Mouse (Mus musculus) ES-E14 (cell line): ENCODE measurements around the gene Crlf1. TPM values are rescaled to one million over a fixed set of nuclear protein-coding genes. Genes with fewer than 3 reads are reported as not detected.
A peak's percentile ranks its signal among the peaks of the same experiment; 100 is the strongest.

Experiments
- DNase-seq: peaks from one replicate; pipeline ENCODE4 v3.0.0-alpha.2; 2013; ENCODE audit warnings: low read depth, low spot score
- H3K27ac ChIP-seq: 2 replicates; pipeline ENCODE4 v1.5.1; 2012; ENCODE audit warnings: low read depth, mild to moderate bottlenecking, low read length, moderate library complexity, mixed read lengths; ENCODE audit not compliant: poor library complexity, insufficient read depth, severe bottlenecking
- H3K36me3 ChIP-seq: 2 replicates; pipeline ENCODE4 v1.6.1; 2012; ENCODE audit warnings: mild to moderate bottlenecking, low read length, moderate library complexity, mixed read lengths; ENCODE audit not compliant: control insufficient read depth, poor library complexity, insufficient read depth, severe bottlenecking
- H3K4me1 ChIP-seq, 2 experiments: fragments of 150-350 bp in 1 of 2; sonication (generic) in 1 of 2; 2 replicates each; pipeline ENCODE4 v1.6.1; 2012; ENCODE audit warnings: low read length in 2 of 2, mild to moderate bottlenecking in 1 of 2, mixed read lengths in 1 of 2; ENCODE audit not compliant: control insufficient read depth in 2 of 2, insufficient read depth in 2 of 2, poor library complexity in 1 of 2
- H3K4me3 ChIP-seq, 2 experiments: fragments of 150-350 bp in 1 of 2; sonication (generic) in 1 of 2; 2 replicates each; pipeline ENCODE4 v1.5.1; 2012; ENCODE audit warnings: low read length in 2 of 2, low read depth in 1 of 2, mild to moderate bottlenecking in 1 of 2, mixed read lengths in 1 of 2; ENCODE audit not compliant: insufficient read depth in 1 of 2, poor library complexity in 1 of 2, severe bottlenecking in 1 of 2
- H3K9ac ChIP-seq: 2 replicates; pipeline ENCODE4 v1.6.1; 2012; ENCODE audit warnings: low read depth, mild to moderate bottlenecking, low read length, mixed read lengths; ENCODE audit not compliant: poor library complexity, insufficient read depth, severe bottlenecking
- H3K9me3 ChIP-seq: fragments of 150-350 bp; sonication (generic); 2 replicates; pipeline ENCODE4 v1.6.1; 2012; ENCODE audit warnings: low read depth, mild to moderate bottlenecking, low read length; ENCODE audit not compliant: control insufficient read depth, insufficient read depth
- CHD2 ChIP-seq: IDR thresholded peaks from 2 replicates; pipeline ENCODE4 v1.6.1; 2014; ENCODE audit warnings: mild to moderate bottlenecking, low read depth, low read length, inconsistent platforms
- HCFC1 ChIP-seq: IDR thresholded peaks from 2 replicates; pipeline ENCODE4 v1.6.1; 2012; ENCODE audit warnings: low read length, inconsistent platforms, borderline replicate concordance; ENCODE audit not compliant: insufficient read depth
- MAFK ChIP-seq: IDR thresholded peaks from 2 replicates; pipeline ENCODE4 v1.6.1; 2014; ENCODE audit warnings: mild to moderate bottlenecking, low read depth, low read length, inconsistent platforms; ENCODE audit not compliant: insufficient read depth
- ZC3H11A ChIP-seq: IDR thresholded peaks from 2 replicates; pipeline ENCODE4 v1.6.1; 2012; ENCODE audit warnings: low read depth, mild to moderate bottlenecking, inconsistent platforms, low read length, borderline replicate concordance
- ZNF384 ChIP-seq: IDR thresholded peaks from 2 replicates; pipeline ENCODE4 v1.6.1; 2012; ENCODE audit warnings: low read depth, low read length, inconsistent platforms
- in situ Hi-C, 2 experiments: fragments of 600-800 bp; cut with MboI; formaldehyde crosslinking; loops; one replicate each; pipeline ENCODE4 v1.15.1; 2025; ENCODE audit warnings: low sequenced_read_pairs in 2 of 2, inconsistent platforms in 1 of 2; ENCODE audit not compliant: unreplicated experiment in 2 of 2
- total RNA-seq: library from RNA; depleted of rRNA; stranded (reverse); fragments of 300-350 nt; gene quantifications from 2 replicates; pipeline ENCODE4 v1.2.3, GENCODE M21; 2012

Crlf1 gene
- total RNA-seq, 1 experiment, result 29.3 TPM

DNA sequence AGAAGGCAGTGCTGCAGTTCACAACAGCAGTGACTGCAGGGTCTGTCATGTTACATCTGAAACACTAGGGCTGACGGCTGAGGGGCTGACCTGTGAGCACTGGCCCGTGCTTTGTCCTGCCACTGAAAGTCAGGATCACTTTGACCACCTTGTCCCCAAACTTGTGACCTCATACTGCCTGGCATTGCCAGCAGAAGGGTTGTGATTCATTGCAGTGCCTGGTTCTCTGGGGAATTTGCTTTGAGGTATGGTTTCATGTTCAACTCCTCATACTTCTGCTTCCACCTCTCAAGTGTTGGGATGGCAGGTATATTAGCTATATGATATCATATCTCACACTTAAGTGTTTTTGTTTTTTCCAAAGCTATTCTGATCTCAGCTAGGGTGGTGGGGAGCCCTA is 42.7 kb downstream of the Crlf1 start:
- in situ Hi-C loops, result no loop called here
- DNase-seq, result no peak
- Histone ChIP-seq H3K9ac (no peak overlapping the region), H3K27ac (no peak overlapping the region), H3K4me3 (no peak overlapping the region), H3K4me1 (0 out of 4 replicates have a peak, but pooled peaks cover 0 to 2% of the 10 kb centered on the region in 2 experiments), H3K36me3 (peaks cover 41% of the 10 kb centered on the region), H3K9me3 (no peaks in the 10 kb centered on the region)
- TF ChIP-seq ZC3H11A (no peak), HCFC1 (no peak), ZNF384 (no peak), MAFK (no peak), CHD2 (no peak)

DNA sequence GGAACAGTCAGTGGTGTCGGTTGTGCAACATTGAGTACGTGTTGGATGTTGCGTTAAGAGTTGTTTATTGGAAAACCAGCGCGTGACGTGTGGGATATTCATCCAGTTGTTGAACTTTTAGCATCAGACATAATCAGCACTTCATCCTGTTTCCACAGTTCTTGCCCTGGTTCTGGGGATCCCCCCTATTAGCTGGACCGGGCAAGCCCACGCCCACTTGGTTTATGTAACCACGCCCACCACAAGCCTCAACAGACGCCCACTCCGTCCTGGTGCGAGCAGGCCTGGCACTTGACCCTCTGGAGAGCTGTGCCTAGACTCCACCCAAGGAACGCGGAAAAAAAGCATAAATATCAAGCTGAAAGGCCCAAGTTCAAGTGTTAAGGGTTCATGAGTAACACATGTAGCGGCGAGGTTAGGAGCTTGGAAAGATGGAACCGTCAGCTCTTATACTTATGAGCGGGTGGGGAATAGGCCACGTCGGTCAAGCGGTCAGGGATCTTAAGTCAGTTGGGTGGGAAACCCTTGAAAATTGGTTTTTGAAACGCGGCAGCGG is 45.1 kb downstream of the Crlf1 start:
- Histone ChIP-seq H3K27ac (no peak overlapping the region; the same call in 1 of the 2 replicates), H3K4me3 (peak overlapping the region; percentile 64 to 76), H3K36me3 (peaks cover 20% of the 10 kb centered on the region), H3K9ac (peak overlapping the region; percentile 66), H3K9me3 (no peaks in the 10 kb centered on the region), H3K4me1 (0 out of 4 replicates have a peak, but pooled peaks cover 0 to 2% of the 10 kb centered on the region in 2 experiments)
- no peak for DNase-seq
- TF ChIP-seq ZC3H11A (no peak), ZNF384 (no peak), MAFK (0 out of 2 replicates have a peak, but pooled peaks have one; percentile 2)
- in situ Hi-C loops, result no loop called here

DNA sequence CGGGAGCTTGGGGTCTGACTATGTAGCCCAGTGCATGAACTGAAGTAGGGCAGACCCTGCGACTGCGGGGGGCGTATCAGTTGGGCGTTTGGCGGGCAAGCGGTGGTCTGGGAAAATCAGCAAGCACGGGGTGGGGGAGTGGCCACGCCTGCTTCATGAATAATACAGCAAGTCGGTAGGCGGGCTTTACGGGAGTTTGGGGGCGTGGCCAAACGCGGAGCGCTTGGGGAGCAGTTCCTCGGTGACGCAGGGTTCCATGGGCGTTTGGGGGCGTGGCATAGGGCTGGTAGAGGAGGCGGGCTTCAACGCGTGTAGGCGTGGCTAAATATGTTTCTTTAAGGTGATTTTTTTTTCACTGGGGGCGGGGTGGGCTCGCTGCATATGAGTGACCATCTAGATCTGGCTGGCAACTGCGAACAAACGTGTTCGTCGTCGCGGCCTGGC is 45.7 kb downstream of the Crlf1 start:
- Histone ChIP-seq H3K9ac (peak overlapping the region; percentile 69), H3K9me3 (no peaks in the 10 kb centered on the region), H3K27ac (peak overlapping the region; percentile 79), H3K4me1 (0 out of 4 replicates have a peak, but pooled peaks cover 0 to 2% of the 10 kb centered on the region in 2 experiments), H3K36me3 (peaks cover 18% of the 10 kb centered on the region), H3K4me3 (peak overlapping the region; percentile 76 to 85)
- in situ Hi-C loops, result no loop called here
- no peak for TF ChIP-seq CHD2
- peak; percentile 92 for TF ChIP-seq ZNF384
- DNase-seq, result peak; percentile 99

DNA sequence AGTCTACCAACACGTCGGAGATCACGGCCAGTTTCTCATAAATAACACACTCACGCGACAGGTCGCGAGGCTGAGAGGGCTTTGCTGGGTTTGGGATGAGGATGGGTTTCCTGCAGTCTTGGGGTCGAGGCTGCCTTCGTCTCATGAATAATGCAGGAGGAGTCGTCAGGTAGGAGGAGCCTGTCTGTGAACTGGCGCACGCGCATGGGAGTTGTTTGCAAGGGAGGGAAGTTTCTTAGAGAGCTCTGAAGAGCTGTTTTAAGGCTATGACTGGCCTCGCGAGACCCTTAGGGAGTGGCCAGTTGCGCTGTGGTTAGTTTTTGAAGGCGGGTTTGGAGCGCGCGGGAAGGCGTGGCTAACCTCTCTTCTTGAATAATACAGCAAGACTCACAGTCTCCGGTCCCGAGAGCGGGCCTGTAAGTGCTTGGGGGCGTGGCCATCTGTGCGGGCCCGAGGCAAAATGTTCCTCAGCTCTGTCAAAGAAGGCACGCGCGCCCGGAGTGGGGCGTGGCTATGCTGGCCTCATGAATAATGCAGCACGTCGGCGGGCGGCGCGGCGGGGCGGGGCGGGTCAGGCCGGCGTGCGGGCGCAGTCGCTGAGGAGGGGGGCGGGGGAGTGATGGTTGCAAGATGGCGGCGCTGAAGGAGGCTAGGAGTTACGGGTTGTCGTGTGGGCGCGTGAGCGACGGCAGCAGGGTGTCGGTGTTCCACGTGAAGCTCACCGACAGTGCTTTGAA is 46.3 kb downstream of the Crlf1 start, which contains the start of gene Ell:
TSS of gene Ell (plus strand) at position 381 of the 737 bp plus-strand sequence.
- in situ Hi-C loops, result no loop called here
- no peak for TF ChIP-seq ZC3H11A
- TF ChIP-seq CHD2, result peak; percentile 96
- TF ChIP-seq MAFK, result no peak
- TF ChIP-seq ZNF384, result no peak
- no peak for TF ChIP-seq HCFC1
- Histone ChIP-seq H3K4me1 (0 out of 4 replicates have a peak, but pooled peaks cover 0 to 2% of the 10 kb centered on the region in 2 experiments), H3K9me3 (no peaks in the 10 kb centered on the region), H3K27ac (peak within 1 kb of the TSS; percentile 79), H3K36me3 (peaks cover 12% of the 10 kb centered on the region), H3K9ac (peak within 1 kb of the TSS; percentile 91), H3K4me3 (peak within 1 kb of the TSS; percentile 76 to 85)
- DNase-seq, result peak; percentile 99
